Mouse (Mus musculus): ENCODE measurements at regions not wholly inside any gene's neighbourhood (a gene's known extent, or its start where the extent isn't known, plus 50 kb on each side); places are given as distances from the start of the nearest gene placed in this dataset.

DNA sequence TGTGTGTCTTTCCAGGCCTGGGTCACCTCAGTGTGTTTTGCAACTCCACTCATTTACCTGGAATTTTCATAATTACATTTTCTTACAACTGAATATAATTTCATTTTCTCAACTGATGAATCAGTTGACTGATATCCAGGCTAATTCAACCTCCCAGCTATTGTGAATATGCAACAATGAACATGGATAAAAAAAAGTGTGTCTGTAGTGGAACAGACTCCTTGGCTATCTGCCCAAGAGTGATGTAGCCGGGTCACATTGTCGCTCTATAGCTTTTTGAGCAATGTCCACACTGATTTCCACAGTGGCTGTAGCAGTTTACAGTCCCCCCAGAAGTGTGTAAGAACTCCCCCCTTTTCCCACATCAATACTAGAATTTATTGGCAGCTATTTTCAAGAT is 162.4 kb downstream of the Gm19935 start:
- DNase-seq, result no peak
- Histone ChIP-seq H3K4me1 (ENCODE audit: control insufficient read depth, insufficient read depth, low read length) (peaks cover 2% of the 10 kb centered on the region), H3K4me3 (replicated peaks; ENCODE audit: extremely low read depth, low read depth, low read length) (no peak overlapping the region)
- no peak for TF ChIP-seq CTCF (IDR thresholded peaks at IDR 0.05; ENCODE audit: insufficient read depth, low read length)
- WGBS, result 69% methylated on average over 2 of the region's 2 CpGs

DNA sequence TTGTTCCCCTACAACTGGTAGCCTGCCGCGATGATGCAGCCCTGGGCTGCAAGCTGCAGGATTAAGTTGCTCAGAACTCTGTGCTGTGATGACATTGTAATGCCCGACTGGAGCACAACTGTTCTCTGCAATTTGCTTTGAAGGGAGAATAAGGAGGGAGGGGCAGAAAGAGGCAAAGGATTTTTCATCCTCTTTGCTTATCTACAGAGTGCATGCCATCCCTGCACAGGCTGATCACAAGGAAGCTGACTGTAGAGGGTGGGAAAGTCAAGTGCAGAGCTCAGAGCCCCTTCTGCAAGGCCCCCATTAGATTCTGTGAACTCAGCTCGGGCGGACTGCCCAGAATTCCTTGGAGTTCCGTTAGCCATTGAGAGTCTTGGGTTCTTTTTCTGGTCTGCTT is 174.8 kb downstream of the Gm19935 start:
- TF ChIP-seq POLR2A (IDR thresholded peaks at IDR 0.05; ENCODE audit: borderline replicate concordance, extremely low read depth, low read depth, low read length) (no peak), CTCF (IDR thresholded peaks at IDR 0.05; ENCODE audit: insufficient read depth, low read length) (no peak)
- H3K4me3 ChIP-seq (replicated peaks; ENCODE audit: extremely low read depth, low read depth, low read length), result no peak overlapping the region
- no peak for DNase-seq
- 61% methylated on average over 6 of the region's 6 CpGs for WGBS
- H3K4me1 ChIP-seq (ENCODE audit: control insufficient read depth, insufficient read depth, low read length), result no peaks in the 10 kb centered on the region

DNA sequence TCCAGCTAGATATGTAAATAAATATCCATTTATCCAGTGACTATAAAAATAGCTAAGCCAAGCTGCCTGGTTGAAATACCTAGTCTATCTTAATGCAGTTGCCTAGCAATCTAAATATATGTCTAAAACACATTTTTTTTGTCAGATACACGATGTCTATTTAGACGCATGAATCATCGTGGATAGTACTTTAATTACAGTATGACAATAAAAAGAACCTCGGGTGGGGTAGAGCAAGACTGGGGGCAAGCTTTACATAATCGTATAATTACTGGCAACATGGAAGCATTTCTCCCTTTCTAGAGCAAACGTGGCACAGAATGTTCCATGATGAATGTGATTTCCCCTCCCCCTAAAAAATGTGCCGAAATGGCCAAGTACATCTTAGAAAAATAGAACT is 180.4 kb downstream of the Gm19935 start:
- Histone ChIP-seq H3K4me3 (replicated peaks; ENCODE audit: extremely low read depth, low read depth, low read length) (no peak overlapping the region), H3K4me1 (ENCODE audit: control insufficient read depth, insufficient read depth, low read length) (no peaks in the 10 kb centered on the region)
- WGBS, result 68% methylated on average over 7 of the region's 7 CpGs
- DNase-seq, result no peak
- TF ChIP-seq POLR2A (IDR thresholded peaks at IDR 0.05; ENCODE audit: borderline replicate concordance, extremely low read depth, low read depth, low read length), result no peak
- no peak for TF ChIP-seq CTCF (IDR thresholded peaks at IDR 0.05; ENCODE audit: insufficient read depth, low read length)

DNA sequence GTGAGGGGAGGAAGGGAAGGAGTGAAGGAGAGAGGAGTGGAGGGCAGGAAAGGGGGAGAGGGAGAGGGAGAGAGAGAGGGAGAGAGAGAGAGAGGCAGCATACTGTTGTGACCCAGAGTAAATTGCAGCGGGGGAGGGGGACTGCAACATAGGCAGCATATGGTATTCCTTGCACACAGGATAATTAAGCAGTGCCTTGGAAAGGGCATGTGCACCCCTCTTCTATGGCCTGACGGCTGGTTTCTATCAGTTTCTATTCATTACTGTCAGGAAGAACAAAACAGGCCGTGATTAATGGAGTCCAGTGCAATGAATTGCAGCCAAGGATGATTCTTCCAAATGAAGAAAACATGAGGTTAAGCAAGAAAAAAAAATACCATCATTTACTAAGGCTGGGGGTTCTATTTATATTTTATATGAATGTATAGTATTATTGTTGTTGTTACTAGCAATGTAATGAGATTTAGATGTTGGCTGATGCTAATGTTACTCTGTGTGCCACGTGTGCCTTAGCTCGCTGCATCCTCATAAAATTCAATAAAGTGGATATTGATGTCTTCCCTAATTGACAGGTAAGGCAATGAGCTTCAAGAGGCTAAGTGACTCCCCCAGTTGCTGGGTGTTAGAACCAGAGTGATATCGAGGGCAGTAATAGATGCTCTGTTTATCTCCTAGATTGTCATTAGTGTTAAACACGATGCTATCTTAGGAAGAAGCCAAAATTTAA is 181.3 kb downstream of the Gm19935 start:
- TF ChIP-seq CTCF (IDR thresholded peaks at IDR 0.05; ENCODE audit: insufficient read depth, low read length) (no peak), POLR2A (IDR thresholded peaks at IDR 0.05; ENCODE audit: borderline replicate concordance, extremely low read depth, low read depth, low read length) (no peak)
- DNase-seq, result no peak
- no peak overlapping the region for H3K4me3 ChIP-seq (replicated peaks; ENCODE audit: extremely low read depth, low read depth, low read length)
- WGBS, result 46% methylated on average over 7 of the region's 7 CpGs
- H3K4me1 ChIP-seq (ENCODE audit: control insufficient read depth, insufficient read depth, low read length), result no peaks in the 10 kb centered on the region

GRCm38 (mm10) chr8:90630796-90631195 is 186.4 kb downstream of the Gm19935 start:
- Histone ChIP-seq H3K4me1 (ENCODE audit: control insufficient read depth, insufficient read depth, low read length) (no peaks in the 10 kb centered on the region), H3K4me3 (replicated peaks; ENCODE audit: extremely low read depth, low read depth, low read length) (no peak overlapping the region)
- TF ChIP-seq POLR2A (IDR thresholded peaks at IDR 0.05; ENCODE audit: borderline replicate concordance, extremely low read depth, low read depth, low read length), result no peak
- no peak for TF ChIP-seq CTCF (IDR thresholded peaks at IDR 0.05; ENCODE audit: insufficient read depth, low read length)
- 69% methylated on average over 1 of the region's 1 CpGs for WGBS
- DNase-seq, result no peak

DNA sequence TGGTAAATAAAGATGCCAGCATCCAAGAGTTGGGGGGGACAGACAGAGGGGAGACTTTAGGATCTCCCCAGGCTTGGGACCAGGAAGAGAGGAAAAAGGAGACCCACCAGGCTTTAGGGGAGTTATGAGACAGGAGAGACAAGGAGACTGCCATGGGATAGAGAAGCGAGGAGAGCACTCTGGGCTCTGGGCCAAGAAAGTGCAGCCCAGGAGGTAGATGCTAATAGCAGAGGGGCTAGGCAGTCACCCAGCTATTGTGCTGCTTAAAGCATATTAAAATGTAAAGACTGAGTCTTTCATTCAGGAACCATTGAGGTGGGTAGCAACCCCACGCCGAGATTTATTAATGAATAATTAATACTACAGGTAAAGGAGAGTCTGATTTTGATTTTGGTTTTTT is 208.8 kb downstream of the Gm19935 start:
- 66% methylated on average over 3 of the region's 3 CpGs for WGBS
- DNase-seq, result no peak
- Histone ChIP-seq H3K4me1 (ENCODE audit: control insufficient read depth, insufficient read depth, low read length) (no peaks in the 10 kb centered on the region), H3K4me3 (replicated peaks; ENCODE audit: extremely low read depth, low read depth, low read length) (no peak overlapping the region)
- TF ChIP-seq CTCF (IDR thresholded peaks at IDR 0.05; ENCODE audit: insufficient read depth, low read length), result no peak
- TF ChIP-seq POLR2A (IDR thresholded peaks at IDR 0.05; ENCODE audit: borderline replicate concordance, extremely low read depth, low read depth, low read length), result no peak

- no peak overlapping the region for H3K4me3 ChIP-seq (replicated peaks; ENCODE audit: extremely low read depth, low read depth, low read length)
- 16% methylated on average over 11 of the region's 11 CpGs for WGBS
- no peaks in the 10 kb centered on the region for H3K4me1 ChIP-seq (ENCODE audit: control insufficient read depth, insufficient read depth, low read length)
- no peak for TF ChIP-seq POLR2A (IDR thresholded peaks at IDR 0.05; ENCODE audit: borderline replicate concordance, extremely low read depth, low read depth, low read length)
- no peak for TF ChIP-seq CTCF (IDR thresholded peaks at IDR 0.05; ENCODE audit: insufficient read depth, low read length)
- no peak for DNase-seq
These were observed 216.1 kb downstream of the Gm19935 start for GRCm38 (mm10) chr8:90600946-90601695.

DNA sequence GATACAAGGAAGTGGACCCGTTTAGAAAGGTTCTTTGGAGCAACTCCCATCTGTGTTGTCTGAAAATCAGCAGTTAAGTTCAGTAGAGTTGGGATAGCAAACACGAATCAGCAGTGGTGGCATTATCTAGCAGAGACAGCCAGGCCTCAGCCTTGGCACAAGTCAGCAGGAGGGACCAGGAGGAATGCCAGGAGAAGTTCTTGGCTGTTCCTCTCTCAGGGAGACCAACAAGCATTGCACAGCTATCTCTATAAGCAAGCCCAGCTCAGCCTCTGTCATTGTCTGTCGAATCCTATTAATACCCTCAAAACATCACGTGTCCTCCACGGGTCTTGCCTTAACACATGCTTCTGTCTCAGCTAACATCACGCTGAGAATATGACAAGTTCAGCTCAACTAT is 219.8 kb downstream of the Gm19935 start:
- TF ChIP-seq CTCF (IDR thresholded peaks at IDR 0.05; ENCODE audit: insufficient read depth, low read length) (no peak), POLR2A (IDR thresholded peaks at IDR 0.05; ENCODE audit: borderline replicate concordance, extremely low read depth, low read depth, low read length) (no peak)
- no peak overlapping the region for H3K4me3 ChIP-seq (replicated peaks; ENCODE audit: extremely low read depth, low read depth, low read length)
- WGBS, result 84% methylated on average over 6 of the region's 6 CpGs
- H3K4me1 ChIP-seq (ENCODE audit: control insufficient read depth, insufficient read depth, low read length), result no peaks in the 10 kb centered on the region
- DNase-seq, result no peak

GRCm38 (mm10) chr8:90579426-90579825 is 231.3 kb upstream of the Tox3 start:
- H3K4me3 ChIP-seq (replicated peaks; ENCODE audit: extremely low read depth, low read depth, low read length), result no peak overlapping the region
- DNase-seq, result no peak
- WGBS, result 68% methylated on average over 4 of the region's 4 CpGs
- TF ChIP-seq CTCF (IDR thresholded peaks at IDR 0.05; ENCODE audit: insufficient read depth, low read length), result no peak
- no peak for TF ChIP-seq POLR2A (IDR thresholded peaks at IDR 0.05; ENCODE audit: borderline replicate concordance, extremely low read depth, low read depth, low read length)
- no peaks in the 10 kb centered on the region for H3K4me1 ChIP-seq (ENCODE audit: control insufficient read depth, insufficient read depth, low read length)

- no peak for DNase-seq
- no peak overlapping the region for H3K4me3 ChIP-seq (replicated peaks; ENCODE audit: extremely low read depth, low read depth, low read length)
- H3K4me1 ChIP-seq (ENCODE audit: control insufficient read depth, insufficient read depth, low read length), result no peaks in the 10 kb centered on the region
- TF ChIP-seq CTCF (IDR thresholded peaks at IDR 0.05; ENCODE audit: insufficient read depth, low read length) (no peak), POLR2A (IDR thresholded peaks at IDR 0.05; ENCODE audit: borderline replicate concordance, extremely low read depth, low read depth, low read length) (no peak)
- 84% methylated on average over 4 of the region's 4 CpGs for WGBS
These were observed 228.8 kb upstream of the Tox3 start for GRCm38 (mm10) chr8:90576976-90577375.

Measured in lung, adult 2 months (tissue).